Mouse (Mus musculus): ENCODE data around the gene Tmem19. TPM values are rescaled to one million over a fixed set of nuclear protein-coding genes. Genes with fewer than 3 reads are reported as not detected.
A peak's percentile ranks its signal among the peaks of the same experiment; 100 is the strongest.

Tmem19 gene
- not detected in 2 replicates for polyA plus RNA-seq (2012; ENCODE audit: insufficient read depth, insufficient read length, low replicate concordance, missing spikeins)

- peak within 1 kb of the TSS; percentile 97 for H3K4me3 ChIP-seq (ENCODE audit: insufficient read depth, low read depth, low read length)
- TF ChIP-seq POLR2A (IDR thresholded peaks at IDR 0.05; ENCODE audit: insufficient read depth, low read depth, low read length) (peak; percentile 68), CTCF (IDR thresholded peaks at IDR 0.05; ENCODE audit: insufficient read depth, low read depth, low read length) (no peak)
- H3K4me1 ChIP-seq (ENCODE audit: control insufficient read depth, insufficient read depth, low read length), result peaks cover 7% of the 10 kb centered on the region; the same call in 1 of the 2 replicates
- WGBS, result under 1% methylated on average over 48 of the region's 58 CpGs
- peak within 1 kb of the TSS; percentile 78 for H3K27ac ChIP-seq (ENCODE audit: insufficient read depth, low read depth, low read length)
Measured at GRCm38 (mm10) chr10:115361840-115362622, at the start of gene Tmem19. Tmem19 (minus strand) TSS chr10:115362501.

- Histone ChIP-seq H3K27ac (ENCODE audit: insufficient read depth, low read depth, low read length) (no peak overlapping the region), H3K4me3 (ENCODE audit: insufficient read depth, low read depth, low read length) (no peak overlapping the region), H3K4me1 (ENCODE audit: control insufficient read depth, insufficient read depth, low read length) (no peaks in the 10 kb centered on the region)
- 56% methylated on average over 6 of the region's 6 CpGs for WGBS
- no peak for TF ChIP-seq CTCF (IDR thresholded peaks at IDR 0.05; ENCODE audit: insufficient read depth, low read depth, low read length)
- TF ChIP-seq POLR2A (IDR thresholded peaks at IDR 0.05; ENCODE audit: insufficient read depth, low read depth, low read length), result no peak
Measured at GRCm38 (mm10) chr10:115406393-115406792, 44.1 kb upstream of the Tmem19 start.

- 97% methylated on average over 1 of the region's 1 CpGs for WGBS
- no peak overlapping the region for H3K27ac ChIP-seq (ENCODE audit: insufficient read depth, low read depth, low read length)
- H3K4me3 ChIP-seq (ENCODE audit: insufficient read depth, low read depth, low read length), result no peak overlapping the region
- no peak for TF ChIP-seq CTCF (IDR thresholded peaks at IDR 0.05; ENCODE audit: insufficient read depth, low read depth, low read length)
- TF ChIP-seq POLR2A (IDR thresholded peaks at IDR 0.05; ENCODE audit: insufficient read depth, low read depth, low read length), result no peak
- peaks cover 2% of the 10 kb centered on the region; the same call in 1 of the 2 replicates for H3K4me1 ChIP-seq (ENCODE audit: control insufficient read depth, insufficient read depth, low read length)
Measured at GRCm38 (mm10) chr10:115391896-115392295, 29.6 kb upstream of the Tmem19 start.

GRCm38 (mm10) chr10:115391076-115391475 is 28.8 kb upstream of the Tmem19 start:
- H3K4me1 ChIP-seq (ENCODE audit: control insufficient read depth, insufficient read depth, low read length), result peaks cover 2% of the 10 kb centered on the region; the same call in 1 of the 2 replicates
- no peak overlapping the region for H3K27ac ChIP-seq (ENCODE audit: insufficient read depth, low read depth, low read length)
- TF ChIP-seq POLR2A (IDR thresholded peaks at IDR 0.05; ENCODE audit: insufficient read depth, low read depth, low read length), result no peak
- no peak for TF ChIP-seq CTCF (IDR thresholded peaks at IDR 0.05; ENCODE audit: insufficient read depth, low read depth, low read length)
- H3K4me3 ChIP-seq (ENCODE audit: insufficient read depth, low read depth, low read length), result no peak overlapping the region
- WGBS, result 93% methylated on average over 4 of the region's 4 CpGs

GRCm38 (mm10) chr10:115387891-115388290 is 25.6 kb upstream of the Tmem19 start:
- Histone ChIP-seq H3K4me1 (ENCODE audit: control insufficient read depth, insufficient read depth, low read length) (peaks cover 2% of the 10 kb centered on the region; the same call in 1 of the 2 replicates), H3K27ac (ENCODE audit: insufficient read depth, low read depth, low read length) (no peak overlapping the region), H3K4me3 (ENCODE audit: insufficient read depth, low read depth, low read length) (no peak overlapping the region)
- no peak for TF ChIP-seq CTCF (IDR thresholded peaks at IDR 0.05; ENCODE audit: insufficient read depth, low read depth, low read length)
- no peak for TF ChIP-seq POLR2A (IDR thresholded peaks at IDR 0.05; ENCODE audit: insufficient read depth, low read depth, low read length)
- WGBS, result 50% methylated on average over 3 of the region's 3 CpGs

- H3K27ac ChIP-seq (ENCODE audit: insufficient read depth, low read depth, low read length), result peak overlapping the region; percentile 75
- no peak for TF ChIP-seq POLR2A (IDR thresholded peaks at IDR 0.05; ENCODE audit: insufficient read depth, low read depth, low read length)
- no peak; the same call in 1 of the 2 replicates for TF ChIP-seq CTCF (IDR thresholded peaks at IDR 0.05; ENCODE audit: insufficient read depth, low read depth, low read length)
- WGBS, result under 1% methylated on average over 98 of the region's 101 CpGs
Measured at GRCm38 (mm10) chr10:115385018-115386002, 23.0 kb upstream of the Tmem19 start.

GRCm38 (mm10) chr10:115384221-115385017 is 22.1 kb upstream of the Tmem19 start, which contains the start of the genes Thap2 and Zfc3h1:
Thap2 (minus strand) TSS chr10:115384443.
Zfc3h1 (plus strand) TSS chr10:115384959.
- H3K27ac ChIP-seq (ENCODE audit: insufficient read depth, low read depth, low read length), result peak within 1 kb of the TSS; percentile 85
- peak within 1 kb of the TSS; percentile 73 for H3K4me3 ChIP-seq (ENCODE audit: insufficient read depth, low read depth, low read length)
- TF ChIP-seq POLR2A (IDR thresholded peaks at IDR 0.05; ENCODE audit: insufficient read depth, low read depth, low read length), result peak; percentile 58; the same call in 1 of the 2 replicates
- TF ChIP-seq CTCF (IDR thresholded peaks at IDR 0.05; ENCODE audit: insufficient read depth, low read depth, low read length), result no peak
- WGBS, result under 1% methylated on average over 65 of the region's 65 CpGs
- H3K4me1 ChIP-seq (ENCODE audit: control insufficient read depth, insufficient read depth, low read length), result peaks cover 2% of the 10 kb centered on the region; the same call in 1 of the 2 replicates

More at GRCm38 (mm10) chr10:115385018-115386002, 23.0 kb upstream of the Tmem19 start:
- Histone ChIP-seq H3K4me3 (ENCODE audit: insufficient read depth, low read depth, low read length) (peak overlapping the region; percentile 73), H3K4me1 (ENCODE audit: control insufficient read depth, insufficient read depth, low read length) (peaks cover 2% of the 10 kb centered on the region; the same call in 1 of the 2 replicates)
